Mouse (Mus musculus) neural tube, embryonic 13.5 days (tissue): ENCODE data around the gene Wdr18. TPM values are rescaled to one million over a fixed set of nuclear protein-coding genes. Genes with fewer than 3 reads are reported as not detected.

ENCODE experiments used
- ATAC-seq: fragments of 200-750 bp; cut with Nextera tagmentation; 2 replicates; pipeline ENCODE4 v1.8.0; 2017; ENCODE audit warnings: low read depth, mild to moderate bottlenecking, moderate TSS enrichment, moderate library complexity
- H3K27ac ChIP-seq: fragments of 300-500 bp; sonication (generic); replicated peaks from 2 replicates; pipeline ENCODE4 v1.5.1; 2015; ENCODE audit warnings: moderate library complexity, mild to moderate bottlenecking, inconsistent platforms
- H3K27me3 ChIP-seq: fragments of 300-500 bp; sonication (generic); 2 replicates; pipeline ENCODE4 v1.6.1; 2015; ENCODE audit warnings: mild to moderate bottlenecking, inconsistent platforms
- H3K36me3 ChIP-seq: fragments of 300-500 bp; sonication (generic); 2 replicates; pipeline ENCODE4 v1.6.1; 2015; ENCODE audit warnings: mild to moderate bottlenecking, inconsistent platforms
- H3K4me1 ChIP-seq: fragments of 300-500 bp; sonication (generic); replicated peaks from 2 replicates; pipeline ENCODE4 v1.6.1; 2015; ENCODE audit warnings: inconsistent platforms
- H3K4me2 ChIP-seq: fragments of 300-500 bp; sonication (generic); 2 replicates; pipeline ENCODE4 v1.6.1; 2015; ENCODE audit warnings: inconsistent platforms, mild to moderate bottlenecking, moderate library complexity
- H3K4me3 ChIP-seq: fragments of 300-500 bp; sonication (generic); 2 replicates; pipeline ENCODE4 v1.5.1; 2015; ENCODE audit warnings: mild to moderate bottlenecking, inconsistent platforms
- H3K9ac ChIP-seq: fragments of 300-500 bp; sonication (generic); 2 replicates; pipeline ENCODE4 v1.6.1; 2015; ENCODE audit warnings: moderate library complexity, mild to moderate bottlenecking, inconsistent platforms
- H3K9me3 ChIP-seq: fragments of 300-500 bp; sonication (generic); 2 replicates; pipeline ENCODE4 v1.6.1; 2016; ENCODE audit warnings: inconsistent platforms
- WGBS: fragments of 180-500 bp; shearing (Covaris S2); methylation state at CpG from one replicate; pipeline ENCODE4 v1.1.7; 2015; 5-methylcytosine and 5-hydroxymethylcytosine counted together
- polyA plus RNA-seq: library from polyadenylated mRNA; unstranded; fragments of >200 nt; fragmentation: Nextera tagmentation; extraction: Ambion mirVana; gene quantifications from 2 replicates; pipeline ENCODE4 v1.2.1, GENCODE M21; 2015

Gene Wdr18
- polyA plus RNA-seq, 1 experiment from 2014 or later, result 85.7 TPM

- H3K9me3 ChIP-seq, result no peaks in the 10 kb centered on the region
- no peak overlapping the region for H3K4me2 ChIP-seq
- no peak overlapping the region for H3K27ac ChIP-seq
- H3K4me3 ChIP-seq, result no peak overlapping the region
- peaks cover 39% of the 10 kb centered on the region for H3K36me3 ChIP-seq
- peaks cover 53% of the 10 kb centered on the region for H3K4me1 ChIP-seq
- H3K9ac ChIP-seq, result peak overlapping the region; percentile 41; the same call in 1 of the 2 replicates
- no peaks in the 10 kb centered on the region for H3K27me3 ChIP-seq
- ATAC-seq, result no peak
- WGBS, result 36% methylated on average over 11 of the region's 11 CpGs
These were observed 22.0 kb upstream of the Wdr18 start for GRCm38 (mm10) chr10:79937775-79938526.

- H3K4me3 ChIP-seq, result no peak overlapping the region
- no peak overlapping the region for H3K9ac ChIP-seq
- peaks cover 53% of the 10 kb centered on the region for H3K4me1 ChIP-seq
- no peak for ATAC-seq
- no peak overlapping the region for H3K4me2 ChIP-seq
- no peaks in the 10 kb centered on the region for H3K9me3 ChIP-seq
- H3K36me3 ChIP-seq, result peaks cover 23% of the 10 kb centered on the region
- H3K27ac ChIP-seq, result no peak overlapping the region
- H3K27me3 ChIP-seq, result no peaks in the 10 kb centered on the region
- WGBS, result 62% methylated on average over 7 of the region's 7 CpGs
These were observed 19.2 kb upstream of the Wdr18 start for GRCm38 (mm10) chr10:79940749-79941148.

- peaks cover 49% of the 10 kb centered on the region for H3K4me1 ChIP-seq
- ATAC-seq, result no peak
- WGBS, result 89% methylated on average over 1 of the region's 1 CpGs
- H3K27me3 ChIP-seq, result no peaks in the 10 kb centered on the region
- H3K4me2 ChIP-seq, result no peak overlapping the region
- peaks cover 25% of the 10 kb centered on the region for H3K36me3 ChIP-seq
- H3K4me3 ChIP-seq, result no peak overlapping the region
- H3K9me3 ChIP-seq, result no peaks in the 10 kb centered on the region
- H3K27ac ChIP-seq, result no peak overlapping the region
- no peak overlapping the region; the same call in 1 of the 2 replicates for H3K9ac ChIP-seq
These were observed 17.0 kb upstream of the Wdr18 start for GRCm38 (mm10) chr10:79942988-79943387.

GRCm38 (mm10) chr10:79943471-79943901 is 16.5 kb upstream of the Wdr18 start:
- Histone ChIP-seq H3K4me3 (no peak overlapping the region), H3K4me1 (peaks cover 46% of the 10 kb centered on the region), H3K4me2 (no peak overlapping the region), H3K9me3 (no peaks in the 10 kb centered on the region), H3K27ac (no peak overlapping the region), H3K27me3 (no peaks in the 10 kb centered on the region), H3K9ac (no peak overlapping the region; the same call in 1 of the 2 replicates), H3K36me3 (peaks cover 25% of the 10 kb centered on the region)
- whole genome bisulfite sequencing, result 61% methylated on average over 9 of the region's 9 CpGs
- no peak for ATAC-seq

GRCm38 (mm10) chr10:79945507-79946234 is 14.3 kb upstream of the Wdr18 start:
- WGBS, result 12% methylated on average over 16 of the region's 16 CpGs
- H3K9ac ChIP-seq, result peak overlapping the region; percentile 38
- H3K4me1 ChIP-seq, result peaks cover 46% of the 10 kb centered on the region
- H3K9me3 ChIP-seq, result no peaks in the 10 kb centered on the region
- peaks cover 43% of the 10 kb centered on the region for H3K36me3 ChIP-seq
- no peaks in the 10 kb centered on the region for H3K27me3 ChIP-seq
- H3K4me3 ChIP-seq, result no peak overlapping the region
- no peak overlapping the region for H3K4me2 ChIP-seq
- ATAC-seq, result 0 out of 2 replicates have a peak, but pooled peaks have one; percentile 28
- peak overlapping the region; percentile 64 for H3K27ac ChIP-seq

GRCm38 (mm10) chr10:79946752-79947322 is 13.1 kb upstream of the Wdr18 start:
- Histone ChIP-seq H3K9ac (peak overlapping the region; percentile 38; the same call in 1 of the 2 replicates), H3K4me2 (0 out of 2 replicates have a peak overlapping the region, but pooled peaks have one; percentile 5), H3K27me3 (no peaks in the 10 kb centered on the region), H3K4me1 (peaks cover 46% of the 10 kb centered on the region), H3K9me3 (no peaks in the 10 kb centered on the region), H3K27ac (no peak overlapping the region), H3K4me3 (no peak overlapping the region), H3K36me3 (peaks cover 49% of the 10 kb centered on the region)
- 5% methylated on average over 7 of the region's 7 CpGs for WGBS
- peak; percentile 28; the same call in 1 of the 2 replicates for ATAC-seq

GRCm38 (mm10) chr10:79947502-79947901 is 12.4 kb upstream of the Wdr18 start:
- Histone ChIP-seq H3K27me3 (no peaks in the 10 kb centered on the region), H3K27ac (no peak overlapping the region), H3K9ac (no peak overlapping the region), H3K4me1 (peaks cover 46% of the 10 kb centered on the region), H3K9me3 (no peaks in the 10 kb centered on the region), H3K36me3 (peaks cover 44% of the 10 kb centered on the region), H3K4me2 (no peak overlapping the region), H3K4me3 (no peak overlapping the region)
- ATAC-seq, result no peak
- WGBS, result 64% methylated on average over 6 of the region's 6 CpGs

- no peak overlapping the region for H3K4me2 ChIP-seq
- H3K27ac ChIP-seq, result no peak overlapping the region
- no peaks in the 10 kb centered on the region for H3K27me3 ChIP-seq
- ATAC-seq, result no peak
- peaks cover 28% of the 10 kb centered on the region for H3K4me1 ChIP-seq
- 94% methylated on average over 4 of the region's 4 CpGs for WGBS
- H3K36me3 ChIP-seq, result peaks cover 61% of the 10 kb centered on the region
- H3K4me3 ChIP-seq, result no peak overlapping the region
- no peak overlapping the region for H3K9ac ChIP-seq
- H3K9me3 ChIP-seq, result no peaks in the 10 kb centered on the region
These were observed 10.1 kb upstream of the Wdr18 start for GRCm38 (mm10) chr10:79949873-79950272.

- Histone ChIP-seq H3K27me3 (no peaks in the 10 kb centered on the region), H3K9me3 (no peaks in the 10 kb centered on the region), H3K36me3 (peaks cover 61% of the 10 kb centered on the region), H3K9ac (no peak overlapping the region), H3K4me1 (peaks cover 20% of the 10 kb centered on the region), H3K27ac (no peak overlapping the region), H3K4me3 (no peak overlapping the region), H3K4me2 (no peak overlapping the region)
- 85% methylated on average over 18 of the region's 18 CpGs for WGBS
- no peak for ATAC-seq
These were observed 9.3 kb upstream of the Wdr18 start for GRCm38 (mm10) chr10:79950661-79951060.

- H3K4me1 ChIP-seq, result peaks cover 5% of the 10 kb centered on the region; the same call in 1 of the 2 replicates
- ATAC-seq, result no peak
- H3K9me3 ChIP-seq, result no peaks in the 10 kb centered on the region
- H3K4me2 ChIP-seq, result no peak overlapping the region
- 87% methylated on average over 6 of the region's 6 CpGs for WGBS
- no peak overlapping the region for H3K9ac ChIP-seq
- no peak overlapping the region for H3K4me3 ChIP-seq
- H3K27me3 ChIP-seq, result no peaks in the 10 kb centered on the region
- no peak overlapping the region for H3K27ac ChIP-seq
- H3K36me3 ChIP-seq, result peaks cover 46% of the 10 kb centered on the region
These were observed 6.0 kb upstream of the Wdr18 start for GRCm38 (mm10) chr10:79953946-79954345.

GRCm38 (mm10) chr10:79955691-79956090 is 4.3 kb upstream of the Wdr18 start:
- Histone ChIP-seq H3K36me3 (peaks cover 29% of the 10 kb centered on the region), H3K27ac (no peak overlapping the region; the same call in 1 of the 2 replicates), H3K27me3 (no peaks in the 10 kb centered on the region), H3K4me1 (peaks cover 9% of the 10 kb centered on the region), H3K9ac (peak overlapping the region; percentile 54; the same call in 1 of the 2 replicates), H3K4me3 (no peak overlapping the region), H3K4me2 (no peak overlapping the region), H3K9me3 (no peaks in the 10 kb centered on the region)
- ATAC-seq, result no peak
- 76% methylated on average over 9 of the region's 9 CpGs for WGBS

GRCm38 (mm10) chr10:79956643-79957154 is 3.3 kb upstream of the Wdr18 start:
- no peak overlapping the region for H3K9ac ChIP-seq
- no peak overlapping the region for H3K4me2 ChIP-seq
- no peak overlapping the region for H3K4me3 ChIP-seq
- no peaks in the 10 kb centered on the region for H3K27me3 ChIP-seq
- H3K9me3 ChIP-seq, result no peaks in the 10 kb centered on the region
- H3K36me3 ChIP-seq, result peaks cover 24% of the 10 kb centered on the region
- 13% methylated on average over 4 of the region's 4 CpGs for WGBS
- no peak overlapping the region for H3K27ac ChIP-seq
- no peak for ATAC-seq
- H3K4me1 ChIP-seq, result peaks cover 17% of the 10 kb centered on the region
